Mouse (Mus musculus): ENCODE measurements around the gene Xab2.

DNA sequence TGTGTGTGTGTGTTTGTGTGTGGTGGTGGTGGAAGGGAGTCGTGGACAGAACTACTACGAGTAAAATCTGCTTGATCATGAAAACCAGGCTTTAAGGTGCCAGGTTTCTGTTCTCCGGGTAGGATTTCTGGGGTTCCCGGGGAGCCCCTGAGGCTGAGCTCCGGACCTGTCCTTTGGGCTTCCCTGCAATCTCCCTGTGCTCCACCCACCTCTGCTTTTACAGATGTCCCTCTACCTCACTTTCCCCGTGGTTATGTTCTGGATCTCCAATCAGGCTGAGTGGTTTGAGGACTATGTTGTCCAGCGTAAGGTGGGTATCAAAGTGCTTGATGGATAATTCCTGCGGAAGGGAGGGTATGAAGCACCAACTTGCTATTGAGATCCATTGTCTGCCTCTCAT is 1.0 kb upstream of the Xab2 start:
- no peak for TF ChIP-seq POLR2A (IDR thresholded peaks at IDR 0.05; ENCODE audit: extremely low read depth, insufficient read depth, low read length)
- no peak for TF ChIP-seq CTCF (IDR thresholded peaks at IDR 0.05; ENCODE audit: extremely low read depth, insufficient read depth, low read length)
